Mouse (Mus musculus) heart, postnatal 10 days (tissue): ENCODE measurements around the gene Hmcn2. TPM values are rescaled to one million over a fixed set of nuclear protein-coding genes. Genes with fewer than 3 reads are reported as not detected.

Experiments used
- DNase-seq, 2 experiments: peaks; one replicate each; pipeline ENCODE4 v3.0.0; 2021
- intact Hi-C: fragments of 180-260 bp; cut with DNase I; formaldehyde crosslinking; loops from one replicate; pipeline ENCODE4 v1.15.1; 2025
- total RNA-seq, 2 experiments: library from RNA; stranded (reverse); gene quantifications; 2 replicates each; pipeline ENCODE4 v1.2.3; 2021

Gene Hmcn2
- total RNA-seq = 10 to 100 TPM; 23.4 to 24.3 TPM

DNA sequence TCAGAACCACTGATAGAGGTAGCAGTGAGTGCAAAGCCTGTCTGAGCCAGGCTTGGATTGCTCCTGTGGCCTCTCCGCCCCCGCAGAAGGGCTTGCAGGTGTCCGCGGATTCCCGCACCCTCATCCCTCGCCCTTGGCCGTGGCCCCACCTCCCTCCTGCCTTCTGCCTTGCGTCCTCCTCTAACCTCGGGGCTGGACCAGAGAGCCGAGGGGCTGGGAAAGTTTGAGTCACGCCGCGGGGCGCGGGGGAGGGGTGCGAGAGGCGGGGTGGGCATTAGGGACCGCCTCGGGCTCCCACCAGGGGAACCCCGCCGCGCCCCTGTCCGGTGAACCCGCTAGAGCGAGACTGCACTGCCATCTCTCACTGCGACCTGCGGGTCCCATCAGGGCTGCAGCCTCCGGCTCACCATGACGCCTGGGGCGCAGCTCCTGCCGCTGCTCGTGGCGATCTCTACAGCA is at the start of gene Hmcn2:
Hmcn2 (plus strand) TSS at position 409 of the 459 bp plus-strand sequence.
- DNase-seq = peak; percentile 29 to 33
- intact Hi-C loops = no loop called here

DNA sequence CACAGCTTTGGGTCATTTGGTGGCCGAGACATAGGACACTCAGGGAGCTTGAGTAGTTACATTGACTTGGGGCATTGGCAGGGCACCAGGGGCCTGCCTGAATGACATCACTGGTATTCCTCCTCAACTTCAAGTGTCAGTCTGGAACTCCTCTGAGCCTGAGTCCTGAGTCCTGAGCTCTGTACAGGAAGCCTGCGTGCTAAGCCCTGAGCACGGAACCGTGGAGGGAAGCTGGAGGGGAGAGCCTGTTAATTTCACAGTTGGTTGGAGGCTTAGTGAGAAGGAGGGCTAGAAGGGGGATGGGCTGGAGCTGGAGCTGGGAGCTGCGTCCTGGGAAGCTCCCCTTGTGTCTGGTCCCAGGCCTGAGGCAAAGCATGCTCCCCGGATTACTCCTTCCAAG is 46.8 kb upstream of the Hmcn2 start:
- no peak for DNase-seq
- intact Hi-C loops = no loop called here

GRCm38 (mm10) chr2:31268631-31269030 is 45.6 kb upstream of the Hmcn2 start:
- no peak for DNase-seq
- intact Hi-C loops = loop anchor here (1.0 kb wide), 1 partner anchor 35 kb away; no protein-coding TSS in a partner anchor

- DNase-seq = no peak
- intact Hi-C loops = loop anchor here (1.0 kb wide), 1 partner anchor 34 kb away; no protein-coding TSS in a partner anchor
Measured at GRCm38 (mm10) chr2:31269188-31269587, 45.0 kb upstream of the Hmcn2 start.

- intact Hi-C loops = loop anchor here (1.0 kb wide), 1 partner anchor 33 kb away; no protein-coding TSS in a partner anchor
- no peak for DNase-seq
Measured at GRCm38 (mm10) chr2:31269847-31270246, 44.4 kb upstream of the Hmcn2 start.

- intact Hi-C loops = no loop called here
Measured at GRCm38 (mm10) chr2:31270470-31270869, 43.7 kb upstream of the Hmcn2 start.

DNA sequence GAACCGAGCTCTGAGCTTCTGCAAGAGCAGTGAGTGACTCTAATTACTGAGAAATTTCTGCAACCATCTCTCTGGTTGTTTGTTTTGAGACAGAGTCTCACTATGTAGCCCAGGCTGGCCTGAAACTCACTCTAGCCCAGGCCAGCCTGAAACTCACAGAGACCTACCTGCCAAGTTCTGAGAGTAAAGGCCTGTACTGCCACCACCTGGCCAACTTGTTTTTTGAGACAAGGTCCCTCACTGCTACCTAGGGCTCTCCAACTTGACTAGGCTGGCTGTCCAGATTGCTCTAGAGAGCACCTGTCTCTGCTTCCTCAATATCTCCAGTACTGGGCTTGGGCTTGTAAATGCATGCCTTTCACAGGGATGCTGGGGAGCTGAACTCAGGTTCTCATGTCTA is 43.1 kb upstream of the Hmcn2 start:
- intact Hi-C loops = no loop called here

More at GRCm38 (mm10) chr2:31270470-31270869, 43.7 kb upstream of the Hmcn2 start:
- DNase-seq = no peak

GRCm38 (mm10) chr2:31274993-31275392 is 39.2 kb upstream of the Hmcn2 start:
- intact Hi-C loops = no loop called here
- no peak for DNase-seq

More for the DNA sequence above, 43.1 kb upstream of the Hmcn2 start:
- DNase-seq = no peak

DNA sequence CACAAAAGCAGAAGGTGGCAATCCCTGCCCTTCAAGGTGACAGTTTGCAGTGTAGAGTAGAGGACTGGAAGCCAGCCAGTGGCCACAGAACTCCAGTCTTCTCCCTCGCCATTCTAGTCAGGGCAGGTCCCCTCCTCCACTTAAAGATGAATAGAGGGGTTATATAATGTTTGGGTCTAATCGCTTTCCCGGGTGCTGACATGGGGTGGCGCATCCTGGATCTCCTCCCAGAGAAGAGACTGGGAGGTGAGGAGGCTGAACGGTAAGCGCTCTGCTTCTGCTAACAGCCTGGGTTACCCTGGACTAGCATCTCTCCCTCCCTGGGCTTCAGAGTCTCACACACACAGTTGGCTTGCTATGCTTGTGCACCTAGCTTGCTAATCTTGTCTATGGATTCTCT is 36.4 kb upstream of the Hmcn2 start:
- no peak for DNase-seq
- intact Hi-C loops = no loop called here

DNA sequence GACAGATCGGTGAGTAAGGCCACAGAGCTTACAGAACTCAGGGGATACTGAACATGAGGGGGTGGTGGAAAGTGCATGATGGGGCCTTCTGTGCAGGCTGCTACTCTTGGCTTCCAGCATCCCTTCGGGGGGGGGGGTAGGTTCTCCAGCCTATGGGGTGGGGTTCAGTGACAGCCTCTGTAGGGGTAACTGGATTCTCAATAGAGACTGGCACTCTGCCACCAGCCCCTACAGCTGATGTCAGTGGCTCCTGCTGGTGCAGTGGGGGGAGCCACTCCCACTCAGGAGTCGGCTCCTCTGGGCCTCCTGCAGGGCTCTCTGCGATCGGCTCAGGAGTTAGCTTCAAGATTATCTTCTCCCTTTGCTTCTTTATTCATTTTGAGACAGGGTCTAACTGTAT is 35.7 kb upstream of the Hmcn2 start:
- intact Hi-C loops = no loop called here
- DNase-seq = no peak

GRCm38 (mm10) chr2:31281138-31281537 is 33.1 kb upstream of the Hmcn2 start:
- no peak for DNase-seq
- intact Hi-C loops = no loop called here

DNA sequence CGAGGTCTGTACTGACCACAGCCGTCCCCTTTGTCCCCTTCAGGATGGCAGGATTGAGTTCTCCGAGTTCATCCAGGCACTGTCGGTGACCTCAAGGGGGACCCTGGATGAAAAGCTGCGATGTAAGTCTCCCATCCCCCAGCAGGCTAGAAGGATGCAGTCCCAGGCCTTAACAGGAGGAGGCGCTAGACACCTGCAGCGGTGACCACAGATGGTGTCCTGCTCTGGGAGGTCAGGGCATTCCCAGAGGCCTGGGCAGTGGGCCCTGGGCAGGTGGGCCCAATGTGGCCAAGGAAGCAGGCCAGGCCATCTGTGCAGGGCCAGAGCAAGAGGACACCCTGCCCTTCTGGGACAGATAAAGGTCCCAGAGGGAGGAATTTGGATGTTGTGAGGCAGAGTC is 31.9 kb upstream of the Hmcn2 start:
- no peak for DNase-seq
- intact Hi-C loops = no loop called here

- intact Hi-C loops = no loop called here
Measured at GRCm38 (mm10) chr2:31282880-31283279, 31.3 kb upstream of the Hmcn2 start.

GRCm38 (mm10) chr2:31284531-31284930 is 29.7 kb upstream of the Hmcn2 start:
- intact Hi-C loops = no loop called here
- no peak for DNase-seq

More at GRCm38 (mm10) chr2:31282880-31283279, 31.3 kb upstream of the Hmcn2 start:
- no peak for DNase-seq

- intact Hi-C loops = loop anchor here (1.0 to 5.0 kb wide), 3 partner anchors 44 to 264 kb away; partner anchors contain the start of gene Ncs1
- peak; percentile 63 to 80 for DNase-seq
Measured at GRCm38 (mm10) chr2:31291421-31291820, 22.8 kb upstream of the Hmcn2 start.

- intact Hi-C loops = loop anchor here (5.0 kb wide), 3 partner anchors 48 to 268 kb away; partner anchors contain the start of gene Ncs1
Measured at GRCm38 (mm10) chr2:31294985-31295384, 19.2 kb upstream of the Hmcn2 start.

DNA sequence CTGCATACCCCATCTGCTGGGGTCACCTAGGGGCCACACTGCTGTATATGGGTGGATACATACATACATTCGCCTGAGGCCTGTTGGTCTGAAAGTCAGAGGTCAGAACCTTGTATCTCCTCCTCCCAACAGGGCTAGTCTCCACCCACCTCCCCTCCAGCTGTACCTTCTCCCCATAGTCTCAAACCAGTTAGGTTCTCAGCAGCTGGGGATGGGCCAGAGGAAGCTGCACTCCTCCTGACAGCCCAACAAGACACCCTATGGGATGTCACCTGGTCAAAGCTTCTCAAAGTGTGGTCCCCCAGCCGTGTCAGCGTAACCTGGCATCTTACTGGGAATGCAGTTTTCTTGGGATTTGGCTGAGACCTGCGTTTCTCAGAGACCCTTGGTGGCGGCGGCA is 17.8 kb upstream of the Hmcn2 start:
- DNase-seq = no peak
- intact Hi-C loops = loop anchor here (5.0 kb wide), 1 partner anchor 86 kb away; no protein-coding TSS in a partner anchor

More at GRCm38 (mm10) chr2:31294985-31295384, 19.2 kb upstream of the Hmcn2 start:
- DNase-seq = peak; percentile 78 to 88

DNA sequence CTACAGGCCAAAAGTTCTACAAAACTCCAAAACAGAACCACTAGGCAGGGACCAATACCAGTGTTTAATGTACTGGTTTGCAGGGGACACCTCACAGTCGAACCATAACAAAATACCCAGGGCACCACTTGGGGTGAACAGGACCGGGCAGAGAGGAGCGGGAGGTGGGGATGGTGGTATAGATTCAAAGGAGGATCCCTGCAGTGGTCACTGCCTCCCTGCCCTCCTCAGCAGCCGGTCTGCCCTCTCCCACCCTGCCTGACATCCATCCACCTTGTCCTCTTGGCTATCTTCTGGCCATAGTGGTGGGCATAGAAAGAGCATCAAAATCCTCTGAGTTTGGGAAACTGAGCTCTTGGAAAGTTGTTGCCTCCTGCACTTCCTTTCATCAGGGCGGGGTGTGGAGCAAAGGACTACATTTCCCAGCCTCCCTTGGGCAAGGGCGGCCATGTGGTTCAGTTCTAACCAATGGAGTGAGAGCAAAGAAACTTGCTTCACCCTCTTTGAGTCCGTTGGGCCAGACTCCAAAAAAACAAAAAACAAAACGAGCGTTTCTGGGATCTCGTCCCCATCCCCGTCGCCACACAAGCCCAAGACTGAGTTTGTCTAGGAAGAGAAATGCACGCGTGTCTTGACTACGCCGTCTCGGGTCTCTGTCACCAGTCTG is 16.5 kb upstream of the Hmcn2 start:
- intact Hi-C loops = loop anchor here (5.0 kb wide), 1 partner anchor 85 kb away; no protein-coding TSS in a partner anchor
- peak; percentile 73 to 75 for DNase-seq

- DNase-seq = no peak
- intact Hi-C loops = loop anchor here (5.0 kb wide), 1 partner anchor 83 kb away; no protein-coding TSS in a partner anchor
Measured at GRCm38 (mm10) chr2:31298814-31299213, 15.4 kb upstream of the Hmcn2 start.

GRCm38 (mm10) chr2:31299266-31299665 is 14.9 kb upstream of the Hmcn2 start:
- intact Hi-C loops = loop anchor here (5.0 kb wide), 1 partner anchor 83 kb away; no protein-coding TSS in a partner anchor

GRCm38 (mm10) chr2:31299996-31300395 is 14.2 kb upstream of the Hmcn2 start:
- intact Hi-C loops = loop anchor here (5.0 kb wide), 1 partner anchor 82 kb away; no protein-coding TSS in a partner anchor
- DNase-seq = no peak

More at GRCm38 (mm10) chr2:31299266-31299665, 14.9 kb upstream of the Hmcn2 start:
- DNase-seq = peak in 1 of 2 experiments; percentile 54

DNA sequence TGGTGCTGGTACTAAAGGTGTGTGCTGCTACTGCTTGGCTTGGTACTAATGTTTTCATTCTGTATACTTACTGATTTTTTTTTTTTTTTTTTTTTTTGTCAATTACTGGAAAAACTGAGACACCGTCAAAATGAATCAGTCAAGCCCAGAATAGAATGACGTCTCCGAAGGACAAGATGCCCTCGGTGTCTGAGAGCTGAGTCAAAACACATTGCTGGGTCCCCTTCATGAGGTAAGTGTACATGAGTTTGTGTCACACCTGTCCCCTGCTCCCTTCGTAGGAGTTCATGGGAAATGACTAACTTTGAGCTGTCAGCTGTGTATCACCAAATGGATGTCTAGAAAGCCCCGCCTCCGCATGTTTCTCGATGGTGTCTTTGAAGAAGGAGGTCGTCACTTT is 11.0 kb upstream of the Hmcn2 start:
- intact Hi-C loops = loop anchor here (1.0 kb wide), 1 partner anchor 34 kb away; no protein-coding TSS in a partner anchor
- DNase-seq = no peak
